Mouse (Mus musculus) embryonic facial prominence, embryonic 14.5 days (tissue): ENCODE data around the gene Eaf1. TPM values are rescaled to one million over a fixed set of nuclear protein-coding genes. Genes with fewer than 3 reads are reported as not detected.

ENCODE experiments used
- ATAC-seq: fragments of 200-750 bp; cut with Nextera tagmentation; 2 replicates; pipeline ENCODE4 v1.8.0; 2017; ENCODE audit warnings: low read depth, moderate number of reproducible peaks, moderate TSS enrichment
- DNase-seq: peaks from one replicate; pipeline ENCODE4 v3.0.0-alpha.2; 2015; ENCODE audit warnings: low spot score
- H3K27ac ChIP-seq: fragments of 300-500 bp; sonication (generic); replicated peaks from 2 replicates; pipeline ENCODE4 v1.5.1; 2014; ENCODE audit warnings: low read depth, mild to moderate bottlenecking, low read length, moderate library complexity
- H3K27me3 ChIP-seq: fragments of 300-500 bp; sonication (generic); replicated peaks from 2 replicates; pipeline ENCODE4 v1.6.1; 2014; ENCODE audit warnings: low read length; ENCODE audit not compliant: control insufficient read depth, insufficient read depth
- H3K36me3 ChIP-seq: fragments of 300-500 bp; sonication (generic); 2 replicates; pipeline ENCODE4 v1.6.1; 2014; ENCODE audit warnings: low read length, mixed read lengths; ENCODE audit not compliant: control insufficient read depth, insufficient read depth
- H3K4me1 ChIP-seq: fragments of 300-500 bp; sonication (generic); 2 replicates; pipeline ENCODE4 v1.6.1; 2014; ENCODE audit warnings: antibody characterized with exemption, low read length; ENCODE audit not compliant: control insufficient read depth, insufficient read depth
- H3K4me2 ChIP-seq: fragments of 300-500 bp; sonication (generic); 2 replicates; pipeline ENCODE4 v1.6.1; 2014; ENCODE audit warnings: low read depth, mild to moderate bottlenecking, low read length, moderate library complexity, mixed read lengths
- H3K4me3 ChIP-seq: fragments of 300-500 bp; sonication (generic); 2 replicates; pipeline ENCODE4 v1.5.1; 2014; ENCODE audit warnings: low read depth, mild to moderate bottlenecking, low read length
- H3K9ac ChIP-seq: fragments of 300-500 bp; sonication (generic); 2 replicates; pipeline ENCODE4 v1.6.1; 2014; ENCODE audit warnings: low read depth, mild to moderate bottlenecking, low read length, moderate library complexity, mixed read lengths
- H3K9me3 ChIP-seq: fragments of 300-500 bp; sonication (generic); 2 replicates; pipeline ENCODE4 v1.6.1; 2016; ENCODE audit warnings: low read length; ENCODE audit not compliant: control insufficient read depth
- WGBS: fragments of 180-500 bp; shearing (Covaris S2); extraction: QIAGEN DNeasy Blood & Tissue Kit; methylation state at CpG from one replicate; pipeline ENCODE4 v1.1.7; 2014; 5-methylcytosine and 5-hydroxymethylcytosine counted together
- polyA plus RNA-seq: library from polyadenylated mRNA; unstranded; fragments of >200 nt; fragmentation: Nextera tagmentation; extraction: Ambion mirVana; gene quantifications from 2 replicates; pipeline ENCODE4 v1.2.1, GENCODE M21; 2014

The Eaf1 gene
- polyA plus RNA-seq, 1 experiment from 2014 or later = 22.6 TPM

DNA sequence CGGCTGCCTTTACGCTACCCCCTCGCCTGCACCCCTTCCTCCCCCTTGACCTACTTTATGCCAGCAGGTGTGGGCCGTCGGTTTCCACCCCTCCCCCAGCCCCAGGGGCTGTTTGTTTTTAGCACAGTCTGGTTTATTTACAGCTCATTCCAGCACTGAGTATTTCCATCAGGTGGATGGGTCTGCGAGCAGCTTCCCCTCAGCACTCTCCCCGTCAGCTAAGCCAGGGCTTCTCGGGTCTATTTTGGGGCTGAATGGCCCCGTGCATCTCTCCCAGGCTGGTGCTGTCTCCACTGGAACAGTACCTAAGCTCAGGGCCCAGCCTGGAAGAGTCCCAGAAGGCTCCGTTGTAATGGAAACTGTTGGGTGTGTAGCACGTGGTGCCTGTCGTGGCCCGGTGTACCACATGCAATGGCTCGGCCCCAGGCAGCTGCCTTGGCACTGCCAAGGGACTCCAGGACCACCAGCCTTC, 61.8 kb downstream of the Eaf1 start:
- Histone ChIP-seq H3K27ac (no peak overlapping the region), H3K9me3 (no peaks in the 10 kb centered on the region), H3K27me3 (no peaks in the 10 kb centered on the region), H3K4me2 (no peak overlapping the region), H3K4me3 (no peak overlapping the region), H3K36me3 (no peaks in the 10 kb centered on the region), H3K9ac (no peak overlapping the region), H3K4me1 (peaks cover 2% of the 10 kb centered on the region; the same call in 1 of the 2 replicates)
- ATAC-seq (0 out of 2 replicates have a peak, but pooled peaks have one; percentile 57), DNase-seq (peak; percentile 16)
- 62% methylated on average over 14 of the region's 14 CpGs for WGBS

- Histone ChIP-seq H3K27ac (no peak overlapping the region), H3K4me1 (peaks cover 2% of the 10 kb centered on the region; the same call in 1 of the 2 replicates), H3K9ac (no peak overlapping the region), H3K27me3 (no peaks in the 10 kb centered on the region), H3K4me3 (no peak overlapping the region), H3K9me3 (no peaks in the 10 kb centered on the region), H3K36me3 (no peaks in the 10 kb centered on the region), H3K4me2 (no peak overlapping the region)
- ATAC-seq (no peak), DNase-seq (no peak)
- 83% methylated on average over 9 of the region's 9 CpGs for WGBS
Measured at GRCm38 (mm10) chr14:31556526-31557260, 62.5 kb downstream of the Eaf1 start.

- Histone ChIP-seq H3K4me1 (peaks cover 2% of the 10 kb centered on the region; the same call in 1 of the 2 replicates), H3K36me3 (no peaks in the 10 kb centered on the region), H3K27me3 (no peaks in the 10 kb centered on the region), H3K9me3 (no peaks in the 10 kb centered on the region), H3K9ac (no peak overlapping the region), H3K4me3 (no peak overlapping the region), H3K27ac (no peak overlapping the region), H3K4me2 (no peak overlapping the region)
- no peak for DNase-seq
- ATAC-seq = no peak
- 79% methylated on average over 8 of the region's 8 CpGs for WGBS
Measured at GRCm38 (mm10) chr14:31557273-31557672, 63.1 kb downstream of the Eaf1 start.

DNA sequence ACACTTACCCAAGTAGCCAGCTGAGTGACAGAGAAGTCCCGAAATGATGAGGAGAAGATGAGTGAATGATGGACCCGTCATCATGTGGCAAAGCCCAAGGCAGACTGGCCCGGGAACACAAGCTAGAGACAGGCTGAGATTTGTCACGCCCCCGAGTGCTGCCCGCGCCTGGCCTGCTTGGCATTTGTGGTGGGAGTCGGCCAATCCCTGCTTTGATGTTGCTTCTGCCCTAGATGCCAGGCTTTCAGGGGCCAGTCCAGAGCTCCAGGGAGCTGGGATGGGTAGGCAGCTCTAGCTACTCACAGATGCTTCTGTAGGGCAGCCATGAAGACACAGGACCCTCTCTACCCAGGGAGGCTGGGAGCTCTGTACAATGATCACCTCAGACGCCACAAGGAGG, 63.6 kb downstream of the Eaf1 start:
- 65% methylated on average over 9 of the region's 9 CpGs for WGBS
- peaks cover 2% of the 10 kb centered on the region; the same call in 1 of the 2 replicates for H3K4me1 ChIP-seq
- H3K4me3 ChIP-seq = no peak overlapping the region
- H3K9me3 ChIP-seq = no peaks in the 10 kb centered on the region
- DNase-seq (no peak), ATAC-seq (no peak)
- no peak overlapping the region for H3K27ac ChIP-seq
- H3K4me2 ChIP-seq = no peak overlapping the region
- no peaks in the 10 kb centered on the region for H3K27me3 ChIP-seq
- H3K9ac ChIP-seq = no peak overlapping the region
- H3K36me3 ChIP-seq = no peaks in the 10 kb centered on the region

DNA sequence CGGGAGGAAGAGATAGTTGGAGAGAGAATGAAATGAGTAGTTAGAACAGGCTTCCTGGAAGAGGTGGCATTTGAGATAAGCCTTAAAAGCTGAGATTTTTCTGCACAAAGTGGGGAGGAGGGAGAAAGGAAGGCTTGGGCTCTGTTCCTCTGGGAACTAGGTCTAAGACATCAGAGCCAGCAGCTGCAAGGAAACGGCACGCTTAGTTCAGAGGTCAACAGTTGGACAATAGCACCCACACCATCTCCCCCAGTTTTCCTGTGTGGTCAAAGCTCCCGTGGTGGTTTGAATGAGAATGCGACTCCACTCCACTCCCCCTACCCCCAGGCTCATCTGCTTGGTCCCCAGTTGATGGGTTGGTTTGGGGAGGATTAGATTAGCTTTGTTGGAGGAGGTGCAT, 65.0 kb downstream of the Eaf1 start:
- WGBS = 54% methylated on average over 5 of the region's 5 CpGs
- H3K9ac ChIP-seq = no peak overlapping the region
- no peak for ATAC-seq

More for the DNA sequence above, 65.0 kb downstream of the Eaf1 start:
- Histone ChIP-seq H3K4me1 (peaks cover 2% of the 10 kb centered on the region; the same call in 1 of the 2 replicates), H3K27me3 (no peaks in the 10 kb centered on the region), H3K36me3 (no peaks in the 10 kb centered on the region), H3K4me2 (no peak overlapping the region), H3K27ac (no peak overlapping the region), H3K9me3 (no peaks in the 10 kb centered on the region), H3K4me3 (no peak overlapping the region)
- DNase-seq = no peak

Other genes starting within 250 kb of the Eaf1 start
- gene Phf7, start 243.1 kb upstream of the Eaf1 start, polyA plus RNA-seq = 10.0 and 12.8 TPM in 2 replicates
- 60.7 and 69.6 TPM in 2 replicates for gene Bap1, start 242.9 kb upstream of the Eaf1 start, polyA plus RNA-seq
- gene Dnah1, start 170.5 kb upstream of the Eaf1 start, polyA plus RNA-seq = 5.9 and 7.6 TPM in 2 replicates
- 43.8 and 47.4 TPM in 2 replicates for gene Capn7, start 157.8 kb upstream of the Eaf1 start, polyA plus RNA-seq
- gene Sh3bp5, start 58.3 kb upstream of the Eaf1 start, polyA plus RNA-seq = 19.7 and 24.1 TPM in 2 replicates
- 54.0 and 58.6 TPM in 2 replicates for gene Mettl6, start 641 bp downstream of the Eaf1 start, polyA plus RNA-seq
- 6.2 and 7.8 TPM in 2 replicates for gene Colq, start 96.9 kb downstream of the Eaf1 start, polyA plus RNA-seq
- gene Gm49387, start 146.5 kb downstream of the Eaf1 start, polyA plus RNA-seq = 0.47 and 0.84 TPM in 2 replicates
- 30.3 and 37.0 TPM in 2 replicates for gene Btd, start 146.6 kb downstream of the Eaf1 start, polyA plus RNA-seq
- 13.3 and 13.4 TPM in 2 replicates for gene Hacl1, start 146.9 kb downstream of the Eaf1 start, polyA plus RNA-seq